Mouse (Mus musculus) G1E-ER4 (cell line): ENCODE data around the gene Nfib. TPM values are rescaled to one million over a fixed set of nuclear protein-coding genes. Genes with fewer than 3 reads are reported as not detected.

Experiments
- GATA1 ChIP-seq: IDR thresholded peaks from one replicate; pipeline ENCODE4 v1.8.0; 2012; ENCODE audit warnings: low read length, inconsistent platforms
- polyA plus RNA-seq: library from polyadenylated mRNA; stranded (reverse); fragments of >175 nt; gene quantifications from 2 replicates; pipeline ENCODE4 v1.2.3, GENCODE M21; 2012

Nfib gene
- polyA plus RNA-seq, 1 experiment, result not detected

- no peak for TF ChIP-seq GATA1
Measured at GRCm38 (mm10) chr4:82391726-82392472, 313.7 kb downstream of the Nfib start.

- no peak for TF ChIP-seq GATA1
Measured at GRCm38 (mm10) chr4:82390545-82390944, 315.0 kb downstream of the Nfib start.

GRCm38 (mm10) chr4:82389876-82390275 is 315.7 kb downstream of the Nfib start:
- no peak for TF ChIP-seq GATA1

- TF ChIP-seq GATA1, result no peak
Measured at GRCm38 (mm10) chr4:82387620-82388019, 317.9 kb downstream of the Nfib start.

GRCm38 (mm10) chr4:82386222-82386993 is 319.1 kb downstream of the Nfib start:
- no peak for TF ChIP-seq GATA1

GRCm38 (mm10) chr4:82385638-82386037 is 319.9 kb downstream of the Nfib start:
- TF ChIP-seq GATA1, result no peak

GRCm38 (mm10) chr4:82383991-82384731 is 321.4 kb downstream of the Nfib start:
- no peak for TF ChIP-seq GATA1

GRCm38 (mm10) chr4:82383346-82383745 is 322.2 kb downstream of the Nfib start:
- no peak for TF ChIP-seq GATA1

GRCm38 (mm10) chr4:82381786-82382185 is 323.8 kb downstream of the Nfib start:
- TF ChIP-seq GATA1, result no peak

GRCm38 (mm10) chr4:82380578-82380977 is 325.0 kb downstream of the Nfib start:
- no peak for TF ChIP-seq GATA1

GRCm38 (mm10) chr4:82378050-82378449 is 327.5 kb downstream of the Nfib start:
- no peak for TF ChIP-seq GATA1

GRCm38 (mm10) chr4:82377621-82378020 is 327.9 kb downstream of the Nfib start:
- no peak for TF ChIP-seq GATA1

GRCm38 (mm10) chr4:82374560-82374959 is 331.0 kb downstream of the Nfib start:
- no peak for TF ChIP-seq GATA1

GRCm38 (mm10) chr4:82372217-82372616 is 333.3 kb downstream of the Nfib start:
- TF ChIP-seq GATA1, result no peak

- TF ChIP-seq GATA1, result no peak
Measured at GRCm38 (mm10) chr4:82371471-82371870, 334.1 kb downstream of the Nfib start.
